Mouse (Mus musculus) C2C12 (cell line): ENCODE data around the gene Wdr83. TPM values are rescaled to one million over a fixed set of nuclear protein-coding genes. Genes with fewer than 3 reads are reported as not detected.

ENCODE experiments used
- H3K27me3 ChIP-seq: one replicate; pipeline ENCODE4 v1.6.1; 2011; ENCODE audit not compliant: control insufficient read depth, insufficient read depth, insufficient read length
- H3K36me3 ChIP-seq: one replicate; pipeline ENCODE4 v1.6.1; 2011; ENCODE audit not compliant: control insufficient read depth, insufficient read depth
- H3K4me3 ChIP-seq: one replicate; pipeline ENCODE4 v1.5.1; 2011; ENCODE audit warnings: mild to moderate bottlenecking, control low read depth; ENCODE audit not compliant: poor library complexity, insufficient read depth, severe bottlenecking
- H3K79me2 ChIP-seq: one replicate; pipeline ENCODE4 v1.6.1; 2011; ENCODE audit not compliant: control insufficient read depth, insufficient read depth
- H3K79me3 ChIP-seq: one replicate; pipeline ENCODE4 v1.6.1; 2011; ENCODE audit warnings: low read depth, control low read depth
- H3ac ChIP-seq: one replicate; pipeline ENCODE3; 2011; ENCODE audit warnings: low read depth; ENCODE audit not compliant: control insufficient read depth, insufficient read length
- CEBPB ChIP-seq: IDR thresholded peaks from one replicate; pipeline ENCODE4 v1.6.1; 2011; ENCODE audit warnings: low read depth, mild to moderate bottlenecking, control low read depth, moderate library complexity
- CTCF ChIP-seq: IDR thresholded peaks from one replicate; pipeline ENCODE4 v1.5.1; 2011; ENCODE audit not compliant: control insufficient read depth, insufficient read depth, insufficient read length
- FOSL1 ChIP-seq: IDR thresholded peaks from one replicate; pipeline ENCODE4 v1.8.0; 2011; ENCODE audit warnings: mild to moderate bottlenecking, low read length; ENCODE audit not compliant: poor library complexity, insufficient read depth, severe bottlenecking
- MAX ChIP-seq: IDR thresholded peaks from one replicate; pipeline ENCODE4 v1.6.1; 2011; ENCODE audit warnings: mild to moderate bottlenecking, control low read depth
- MYOD1 ChIP-seq: IDR thresholded peaks from one replicate; pipeline ENCODE4 v1.6.1; 2011; ENCODE audit warnings: low read depth; ENCODE audit not compliant: control insufficient read depth, insufficient read length
- MYOG ChIP-seq: IDR thresholded peaks from one replicate; pipeline ENCODE4 v1.6.1; 2011; ENCODE audit not compliant: control insufficient read depth, insufficient read length; ENCODE audit errors: extremely low read depth
- USF1 ChIP-seq: IDR thresholded peaks from one replicate; pipeline ENCODE4 v1.6.1; 2011; ENCODE audit warnings: low read depth, mild to moderate bottlenecking, control low read depth, moderate library complexity
- polyA plus RNA-seq: library from polyadenylated mRNA; unstranded; fragments of >200 nt; fragmentation: generic; extraction: Trizol; gene quantifications from one replicate; pipeline ENCODE4 v1.2.1, GENCODE M21; 2012; ENCODE audit warnings: missing spikeins

The Wdr83 gene
- polyA plus RNA-seq, 1 experiment = 25.0 TPM

DNA sequence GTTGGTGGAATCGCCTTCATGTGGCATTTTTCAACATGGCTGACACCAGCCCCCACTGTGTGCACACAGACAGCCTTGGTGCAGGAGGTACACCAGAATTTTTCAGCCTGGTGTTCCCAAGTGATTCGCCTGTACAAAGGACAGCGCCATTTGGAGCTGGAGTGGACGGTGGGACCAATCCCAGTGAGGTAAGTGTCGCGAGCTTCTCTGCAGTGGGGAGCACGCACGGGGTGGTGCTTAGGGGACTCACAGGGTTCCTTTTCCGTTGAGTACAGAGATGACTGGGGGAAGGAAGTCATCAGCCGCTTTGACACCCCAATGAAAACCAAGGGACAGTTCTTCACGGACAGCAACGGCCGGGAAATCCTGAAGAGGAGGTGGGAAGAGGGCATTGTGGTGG, 13.9 kb upstream of the Wdr83 start:
- H3K36me3 ChIP-seq = peaks cover 16% of the 10 kb centered on the region
- TF ChIP-seq CEBPB (no peak), MYOD1 (no peak), MYOG (no peak), CTCF (no peak), FOSL1 (no peak), MAX (no peak), USF1 (no peak)

GRCm38 (mm10) chr8:85091526-85092090, 10.5 kb upstream of the Wdr83 start:
- Histone ChIP-seq H3ac (no peak overlapping the region), H3K36me3 (peaks cover 21% of the 10 kb centered on the region), H3K4me3 (no peak overlapping the region), H3K27me3 (no peaks in the 10 kb centered on the region), H3K79me2 (no peaks in the 10 kb centered on the region), H3K79me3 (no peaks in the 10 kb centered on the region)
- TF ChIP-seq MAX = no peak
- TF ChIP-seq MYOG = no peak
- TF ChIP-seq CTCF = no peak
- TF ChIP-seq CEBPB = no peak
- TF ChIP-seq FOSL1 = no peak
- TF ChIP-seq USF1 = no peak
- no peak for TF ChIP-seq MYOD1

More for the DNA sequence above, 13.9 kb upstream of the Wdr83 start:
- H3ac ChIP-seq = no peak overlapping the region
- H3K4me3 ChIP-seq = no peak overlapping the region
- H3K79me2 ChIP-seq = no peaks in the 10 kb centered on the region
- H3K79me3 ChIP-seq = no peaks in the 10 kb centered on the region
- H3K27me3 ChIP-seq = no peaks in the 10 kb centered on the region

DNA sequence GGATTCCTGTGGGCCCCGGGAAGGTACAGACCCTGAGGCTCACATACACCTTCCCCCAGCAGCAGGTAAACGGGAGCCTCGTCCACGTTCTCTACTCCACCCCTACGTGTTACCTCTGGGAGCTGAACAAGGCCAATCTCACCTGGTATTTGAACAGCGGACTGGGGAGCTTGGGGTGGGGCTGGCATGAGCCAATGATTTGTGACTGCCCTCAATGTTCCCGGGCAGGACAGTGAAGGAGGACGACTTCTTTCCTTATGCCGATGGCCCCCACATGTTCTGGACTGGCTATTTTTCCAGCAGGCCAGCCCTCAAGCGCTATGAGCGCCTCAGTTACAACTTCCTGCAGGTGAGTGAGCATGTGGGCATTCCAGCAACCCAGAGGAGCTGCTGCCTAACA, 9.8 kb upstream of the Wdr83 start:
- no peaks in the 10 kb centered on the region for H3K79me2 ChIP-seq
- H3ac ChIP-seq = no peak overlapping the region
- H3K79me3 ChIP-seq = no peaks in the 10 kb centered on the region
- no peak for TF ChIP-seq CEBPB
- no peak for TF ChIP-seq FOSL1
- H3K27me3 ChIP-seq = no peaks in the 10 kb centered on the region
- peaks cover 19% of the 10 kb centered on the region for H3K36me3 ChIP-seq
- H3K4me3 ChIP-seq = no peak overlapping the region

- Histone ChIP-seq H3K79me3 (peaks cover 2% of the 10 kb centered on the region), H3K79me2 (no peaks in the 10 kb centered on the region), H3ac (no peak overlapping the region), H3K4me3 (no peak overlapping the region), H3K27me3 (no peaks in the 10 kb centered on the region), H3K36me3 (peaks cover 19% of the 10 kb centered on the region)
- no peak for TF ChIP-seq CEBPB
- no peak for TF ChIP-seq USF1
- TF ChIP-seq FOSL1 = no peak
- TF ChIP-seq MYOD1 = no peak
- no peak for TF ChIP-seq MYOG
- no peak for TF ChIP-seq CTCF
- no peak for TF ChIP-seq MAX
These were observed 7.7 kb upstream of the Wdr83 start for GRCm38 (mm10) chr8:85088771-85089170.

GRCm38 (mm10) chr8:85086238-85086637, 5.1 kb upstream of the Wdr83 start:
- Histone ChIP-seq H3K4me3 (no peak overlapping the region), H3K79me2 (peaks cover 6% of the 10 kb centered on the region), H3ac (no peak overlapping the region), H3K36me3 (peaks cover 11% of the 10 kb centered on the region), H3K79me3 (peaks cover 7% of the 10 kb centered on the region), H3K27me3 (no peaks in the 10 kb centered on the region)
- TF ChIP-seq FOSL1 = no peak
- TF ChIP-seq CEBPB = no peak
- TF ChIP-seq MYOD1 = no peak
- no peak for TF ChIP-seq MYOG
- TF ChIP-seq MAX = no peak
- TF ChIP-seq USF1 = no peak

GRCm38 (mm10) chr8:85084633-85085032, 3.5 kb upstream of the Wdr83 start:
- Histone ChIP-seq H3ac (no peak overlapping the region), H3K79me2 (peaks cover 21% of the 10 kb centered on the region), H3K27me3 (no peaks in the 10 kb centered on the region), H3K36me3 (peaks cover 11% of the 10 kb centered on the region), H3K4me3 (no peak overlapping the region), H3K79me3 (peaks cover 11% of the 10 kb centered on the region)
- TF ChIP-seq CEBPB (no peak), USF1 (no peak), FOSL1 (no peak), MAX (no peak), CTCF (no peak), MYOG (no peak)
